Mouse (Mus musculus) regulatory T cell (primary cell): ENCODE measurements around the gene Rin3.

Experiments used
- in situ Hi-C: fragments of 300-600 bp; cut with MboI, MseI; formaldehyde crosslinking; loops from one replicate; pipeline ENCODE4 v1.15.1; 2025; ENCODE audit warnings: high pct_unique_total_duplicates

Gene Rin3

DNA sequence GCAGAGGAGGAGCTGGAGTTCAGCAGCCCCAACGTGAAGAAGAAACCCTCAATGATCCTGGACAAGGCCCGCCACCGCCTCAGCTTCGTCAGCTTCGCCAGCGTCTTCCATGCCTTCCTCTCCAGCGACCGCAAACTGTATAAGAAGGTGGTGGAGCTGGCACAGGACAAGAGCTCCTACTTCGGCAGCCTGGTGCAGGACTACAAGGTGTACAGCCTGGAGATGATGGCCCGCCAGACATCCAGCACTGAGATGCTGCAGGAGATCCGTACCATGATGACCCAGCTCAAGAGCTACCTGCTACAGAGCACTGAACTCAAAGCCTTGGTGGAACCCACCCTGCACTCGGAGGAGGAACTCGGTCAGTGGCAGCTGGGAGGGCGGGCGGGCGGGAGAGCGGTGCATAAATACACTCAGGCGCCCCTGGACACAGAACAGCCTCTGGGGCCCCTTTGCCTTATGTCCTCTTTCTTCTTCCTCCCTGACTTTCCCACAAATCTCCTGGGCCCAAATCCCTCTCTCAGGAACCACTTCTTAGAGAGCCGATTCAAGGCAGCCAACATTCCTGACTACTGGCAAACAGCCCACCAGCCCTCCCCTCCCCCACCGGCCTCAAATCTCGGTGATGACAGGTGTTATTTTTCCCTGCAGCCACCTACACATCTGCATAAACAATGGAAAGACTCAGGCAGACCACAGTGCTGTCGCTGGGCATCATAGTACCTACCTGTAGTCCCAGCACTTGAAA lies 86.8 kb downstream of the Rin3 start:
- in situ Hi-C loops, result loop anchor here (10.0 kb wide), 1 partner anchor 1285 kb away; the partner anchor contains the start of gene Ppp4r3a

DNA sequence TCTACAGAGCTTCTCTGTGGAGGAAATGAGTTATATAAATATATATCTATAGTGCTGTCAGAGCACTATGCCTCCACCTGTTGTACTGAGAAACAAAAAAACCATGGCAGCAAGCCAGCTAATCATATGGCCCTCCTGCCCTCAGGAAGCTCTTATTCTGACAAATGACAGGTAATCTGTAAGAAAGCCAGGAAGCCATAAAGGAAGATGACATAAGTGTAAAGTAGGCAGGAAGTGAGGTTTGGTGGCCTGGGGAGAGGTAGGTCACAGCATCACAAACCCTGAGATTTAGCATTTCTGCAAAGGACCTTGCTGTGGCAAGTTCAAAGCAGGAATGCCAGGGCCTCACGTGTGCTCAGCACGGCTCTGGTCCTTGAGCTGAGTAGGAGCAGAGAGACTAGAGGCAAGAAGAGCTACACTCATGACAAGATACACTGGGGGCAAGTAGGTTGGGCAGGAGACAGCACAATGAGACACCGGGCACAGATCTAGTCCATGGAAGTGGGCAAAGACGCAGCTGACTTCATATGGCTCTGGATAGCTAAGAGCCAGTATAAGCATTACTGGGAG lies 88.2 kb downstream of the Rin3 start:
- in situ Hi-C loops, result no loop called here

DNA sequence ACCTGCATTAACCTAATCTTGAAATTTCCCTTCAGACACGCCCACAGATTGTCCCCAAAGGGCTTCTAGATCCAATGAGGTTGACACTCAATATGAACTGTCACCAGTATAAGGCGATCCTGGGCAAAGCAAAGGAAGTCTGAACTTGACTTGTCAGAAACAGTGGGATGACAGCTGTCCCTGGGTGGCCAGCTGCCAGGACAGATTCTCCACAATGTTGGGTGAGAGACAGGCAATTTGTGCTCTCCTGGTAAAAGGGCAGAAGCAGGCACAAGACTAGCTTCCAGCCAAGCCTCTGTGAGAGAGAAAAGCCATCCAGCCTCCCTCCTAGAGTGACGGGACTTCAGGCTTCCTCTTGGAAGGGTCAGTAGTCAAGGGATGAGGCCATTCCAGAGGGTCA lies 89.5 kb downstream of the Rin3 start:
- in situ Hi-C loops, result no loop called here

DNA sequence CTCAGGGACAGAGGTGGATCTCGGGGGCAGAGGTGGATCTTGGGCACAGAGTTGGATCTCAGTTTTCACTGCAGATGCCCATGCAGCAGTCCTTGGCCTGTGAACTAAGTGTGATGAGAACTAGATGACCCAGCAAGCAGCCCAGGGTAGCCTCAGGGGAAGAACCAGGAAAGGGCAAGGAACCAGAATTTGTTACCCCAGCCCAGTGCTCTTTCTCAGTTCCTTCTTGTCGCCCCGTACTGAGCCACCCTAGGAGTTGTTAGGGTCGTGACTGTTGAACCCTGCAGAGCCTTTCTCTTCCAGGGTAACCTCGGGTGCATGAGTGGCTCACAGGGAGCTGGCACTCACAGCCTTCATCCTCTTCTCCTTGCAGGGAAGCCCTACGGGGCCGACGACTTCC lies 99.3 kb downstream of the Rin3 start:
- in situ Hi-C loops, result loop anchor here (25.0 kb wide), 1 partner anchor 395 kb away; the partner anchor contains the start of gene Cpsf2

DNA sequence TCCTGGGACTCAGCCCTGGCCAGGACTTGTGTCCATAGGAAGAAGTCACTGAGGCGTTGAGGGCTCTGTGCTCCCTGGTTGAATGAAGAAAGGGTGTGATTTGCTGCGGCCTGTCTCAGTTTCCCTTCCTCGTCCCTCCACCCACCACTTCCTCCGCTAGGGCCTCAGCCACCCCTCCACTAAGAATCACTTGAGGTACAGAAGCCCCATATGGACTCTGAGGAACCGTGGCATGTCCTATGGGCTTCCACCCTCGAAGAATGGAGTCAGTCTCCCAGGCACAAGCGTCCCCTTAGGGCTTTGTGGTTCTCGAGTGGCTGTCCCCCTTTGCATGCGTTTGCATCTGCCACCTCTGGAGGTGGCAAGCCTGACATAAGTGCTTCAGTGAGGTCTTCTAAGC lies 100.4 kb downstream of the Rin3 start:
- in situ Hi-C loops, result loop anchor here (25.0 kb wide), 1 partner anchor 396 kb away; the partner anchor contains the start of gene Cpsf2

DNA sequence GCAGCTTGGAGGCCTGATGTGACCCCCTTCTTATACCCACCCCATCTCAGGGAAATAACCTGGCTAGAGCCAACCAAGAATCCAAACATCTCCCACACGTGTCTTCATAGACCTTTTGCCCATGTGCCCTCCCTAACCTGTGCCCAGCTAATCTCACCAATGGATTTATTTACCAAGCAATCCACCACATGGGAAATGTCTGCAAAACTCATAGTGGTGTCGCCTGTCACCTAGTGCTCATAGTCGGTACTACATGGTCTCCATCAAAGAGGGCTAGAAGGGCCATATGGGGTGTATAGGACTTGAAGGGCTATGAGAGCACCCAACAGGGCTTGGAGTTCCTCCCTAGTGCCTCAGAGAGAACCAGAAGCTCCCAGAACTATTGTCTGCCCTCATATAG lies 102.0 kb downstream of the Rin3 start:
- in situ Hi-C loops, result loop anchor here (25.0 kb wide), 1 partner anchor 398 kb away; the partner anchor contains the start of gene Cpsf2

DNA sequence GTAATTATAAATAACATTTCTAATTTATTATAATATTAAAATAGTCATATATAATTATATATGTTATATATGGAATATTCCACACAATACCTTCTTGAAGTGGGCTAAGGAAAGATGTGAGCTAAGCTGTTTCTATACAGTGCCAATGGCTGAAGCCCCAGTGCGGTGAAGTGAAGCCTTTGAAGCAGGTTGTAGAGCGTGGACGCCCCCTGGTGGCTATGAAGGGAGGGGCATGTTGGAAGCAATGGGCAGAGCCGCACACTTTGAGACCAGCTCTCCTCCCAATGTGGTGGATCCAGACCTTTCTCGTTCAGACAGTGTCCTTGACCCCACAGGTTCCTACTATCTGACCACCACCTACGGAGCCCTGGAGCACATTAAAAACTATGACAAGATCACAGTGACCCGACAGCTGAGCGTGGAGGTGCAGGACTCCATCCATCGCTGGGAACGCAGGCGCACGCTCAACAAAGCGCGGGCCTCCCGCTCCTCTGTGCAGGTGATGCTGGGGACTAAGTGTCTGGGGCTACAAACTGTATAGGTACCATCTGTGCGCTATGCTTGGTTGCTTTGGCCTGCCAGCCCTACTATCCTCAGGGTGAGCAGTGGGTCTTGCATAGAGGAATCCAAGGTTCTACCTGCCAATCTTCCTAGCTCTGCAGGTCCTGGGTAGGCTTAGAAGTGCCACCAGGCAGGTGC lies 104.5 kb downstream of the Rin3 start:
- in situ Hi-C loops, result loop anchor here (25.0 kb wide), 1 partner anchor 400 kb away; the partner anchor contains the start of gene Cpsf2

DNA sequence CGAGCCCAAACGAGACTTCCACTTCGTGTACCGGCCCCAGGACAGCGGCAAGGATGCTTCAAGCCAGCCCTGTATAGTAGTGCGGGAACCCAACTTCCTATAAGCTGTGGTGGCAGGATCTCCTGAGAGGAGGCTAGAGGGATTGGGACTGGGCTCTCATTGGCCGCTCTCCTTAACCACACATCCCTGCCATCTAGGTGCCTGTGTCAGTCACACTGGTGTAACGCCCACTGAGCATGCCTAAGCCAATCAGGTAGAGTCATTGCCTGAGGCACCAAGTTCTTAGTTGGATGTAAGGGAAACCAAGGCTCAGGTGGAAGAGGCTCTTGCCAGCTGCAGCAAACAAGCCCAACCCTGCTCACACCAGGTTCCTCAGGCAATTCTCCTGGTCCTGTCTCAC lies 107.2 kb downstream of the Rin3 start:
- in situ Hi-C loops, result loop anchor here (25.0 kb wide), 1 partner anchor 403 kb away; the partner anchor contains the start of gene Cpsf2

DNA sequence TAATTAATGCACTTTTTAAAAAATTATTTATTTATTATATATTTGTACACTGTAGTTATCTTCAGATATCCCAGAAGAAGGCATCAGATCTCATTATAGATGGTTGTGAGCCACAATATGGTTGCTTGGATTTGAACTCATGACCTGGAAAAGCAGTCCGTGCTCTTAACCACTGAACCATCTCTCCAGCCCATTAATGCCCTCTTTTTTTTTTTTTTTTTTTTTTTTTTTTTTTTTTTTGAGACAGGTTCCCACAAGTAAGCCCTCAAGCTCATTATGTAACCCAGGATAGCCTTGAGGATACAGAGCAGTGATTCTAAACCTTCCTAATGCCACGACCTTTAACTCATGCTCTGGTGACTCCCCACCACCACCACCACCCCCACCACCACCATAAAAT lies 108.3 kb downstream of the Rin3 start:
- in situ Hi-C loops, result loop anchor here (25.0 kb wide), 1 partner anchor 404 kb away; the partner anchor contains the start of gene Cpsf2

DNA sequence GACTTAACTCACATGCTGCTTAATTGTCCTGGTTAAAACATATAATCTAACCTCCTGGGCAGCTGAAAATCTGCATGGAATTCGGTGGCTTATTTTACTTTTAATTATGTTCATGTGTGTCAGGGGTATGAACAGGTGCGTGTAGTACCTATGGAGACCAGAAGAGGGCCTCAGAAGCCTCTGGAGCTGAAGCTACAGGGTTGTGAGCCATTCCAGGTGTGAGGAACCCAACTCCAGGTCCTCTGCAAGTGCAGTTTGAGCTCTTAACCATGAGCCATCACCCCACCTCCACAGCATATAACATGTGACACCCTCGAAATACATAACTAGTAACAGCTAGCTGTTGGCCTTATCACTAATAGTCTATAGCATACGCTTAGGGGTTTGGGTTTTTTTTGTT lies 109.1 kb downstream of the Rin3 start:
- in situ Hi-C loops, result loop anchor here (25.0 kb wide), 1 partner anchor 405 kb away; the partner anchor contains the start of gene Cpsf2

DNA sequence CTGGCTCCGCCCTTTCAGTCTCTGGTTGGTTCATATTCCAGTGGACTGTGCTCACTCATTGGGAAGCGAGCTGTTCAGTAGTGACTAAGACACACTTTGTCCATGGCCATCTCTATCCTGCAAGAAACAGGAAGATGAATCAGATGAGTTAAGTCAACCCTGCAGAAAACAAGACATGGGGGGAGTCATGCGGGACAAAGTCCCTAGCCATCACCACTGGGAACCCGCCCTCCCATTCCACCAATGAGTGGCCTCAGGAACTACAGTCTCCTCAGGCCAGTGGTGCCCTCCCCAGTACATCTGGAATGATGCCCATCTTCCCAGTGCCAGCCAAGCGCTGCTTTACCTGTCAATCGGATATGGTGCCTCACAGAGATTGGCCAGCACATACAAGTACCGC lies 111.6 kb downstream of the Rin3 start:
- in situ Hi-C loops, result loop anchor here (25.0 kb wide), 1 partner anchor 407 kb away; the partner anchor contains the start of gene Cpsf2

DNA sequence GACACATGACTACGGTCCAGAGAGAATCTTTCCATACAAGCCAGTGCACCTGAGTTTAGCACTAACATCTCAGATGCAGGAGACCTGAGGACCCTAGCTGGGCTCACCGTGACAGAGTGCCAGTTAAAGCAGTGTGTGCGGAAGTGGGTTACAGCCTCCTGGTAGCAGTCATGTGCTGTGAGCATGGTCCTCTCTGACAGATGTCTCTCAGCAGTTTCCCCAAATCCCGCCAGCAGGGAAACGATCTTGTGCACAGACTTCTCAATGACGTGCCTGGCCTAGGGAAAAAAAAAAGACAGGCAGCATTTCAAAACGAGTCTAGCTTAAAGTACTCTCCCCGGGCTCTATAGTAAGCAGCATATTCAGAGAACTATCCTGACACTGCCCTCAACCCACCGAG lies 112.7 kb downstream of the Rin3 start:
- in situ Hi-C loops, result loop anchor here (5.0 to 25.0 kb wide), 2 partner anchors 62 to 408 kb away; partner anchors contain the start of gene Cpsf2

DNA sequence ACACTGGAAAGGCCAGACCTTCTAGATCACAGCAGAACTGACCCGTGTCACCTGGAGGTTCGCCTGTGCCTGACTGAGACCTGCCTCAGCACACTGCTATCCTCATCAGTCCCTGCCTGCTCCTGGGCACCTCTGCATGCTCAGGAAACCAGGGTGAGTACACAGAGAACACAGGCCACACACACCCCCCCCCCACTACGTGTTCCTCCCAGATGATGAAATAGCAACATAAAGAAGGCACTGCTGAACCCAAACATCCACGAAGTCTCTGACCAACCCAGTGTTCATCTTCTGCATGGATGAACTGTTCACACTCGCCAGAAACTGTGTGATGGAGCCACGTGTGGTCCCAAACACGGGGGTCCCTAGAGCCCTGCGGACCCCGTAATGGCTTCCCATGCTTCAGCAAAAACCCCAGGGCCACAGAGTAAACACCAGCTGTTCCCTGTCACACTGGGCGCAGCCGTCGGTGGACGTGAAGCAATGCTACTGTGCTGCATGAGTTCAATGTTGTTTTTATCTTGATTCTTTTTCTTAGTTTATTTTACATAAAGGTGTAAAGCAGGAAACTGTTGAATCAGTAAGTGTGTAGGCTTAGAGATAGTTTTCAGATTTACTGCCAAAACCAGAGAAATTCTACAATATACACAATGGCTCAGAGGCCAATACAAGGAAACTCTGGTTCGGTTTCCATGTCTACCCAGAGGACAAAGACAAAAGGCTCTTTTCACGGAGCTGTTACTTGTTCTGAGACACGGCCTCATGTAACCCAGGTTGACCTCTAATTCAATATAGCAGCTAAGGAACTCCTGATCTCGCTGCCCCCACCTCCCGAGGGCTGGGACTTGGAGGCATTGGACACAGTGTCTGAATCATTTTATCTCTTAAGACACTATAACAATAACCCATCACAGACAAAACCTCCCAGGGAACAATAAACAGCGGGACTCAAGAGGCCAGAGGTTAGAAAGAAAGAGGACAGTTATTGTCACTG lies 113.4 kb downstream of the Rin3 start:
- in situ Hi-C loops, result loop anchor here (5.0 to 25.0 kb wide), 2 partner anchors 61 to 409 kb away; partner anchors contain the start of gene Cpsf2

DNA sequence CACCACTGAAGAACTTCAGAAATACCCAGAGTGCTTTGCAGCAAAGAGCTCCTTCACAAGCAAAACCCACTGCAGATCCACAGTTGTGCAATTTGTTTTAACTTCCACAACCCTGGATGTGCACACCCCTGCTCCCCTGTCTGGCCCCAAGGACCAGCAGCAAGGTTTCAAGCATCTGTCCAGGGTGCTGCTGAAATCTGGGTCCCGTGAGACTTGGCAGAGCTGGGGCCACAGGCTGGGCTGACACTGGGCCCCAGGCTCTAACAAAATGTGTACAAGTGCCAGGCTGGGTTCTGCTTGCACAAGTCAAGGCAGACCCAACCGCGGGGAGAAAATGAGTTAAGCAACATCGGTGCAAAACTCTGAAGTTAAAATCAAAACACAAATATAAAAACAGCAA lies 115.7 kb downstream of the Rin3 start:
- in situ Hi-C loops, result loop anchor here (5.0 to 25.0 kb wide), 2 partner anchors 59 to 411 kb away; partner anchors contain the start of gene Cpsf2

DNA sequence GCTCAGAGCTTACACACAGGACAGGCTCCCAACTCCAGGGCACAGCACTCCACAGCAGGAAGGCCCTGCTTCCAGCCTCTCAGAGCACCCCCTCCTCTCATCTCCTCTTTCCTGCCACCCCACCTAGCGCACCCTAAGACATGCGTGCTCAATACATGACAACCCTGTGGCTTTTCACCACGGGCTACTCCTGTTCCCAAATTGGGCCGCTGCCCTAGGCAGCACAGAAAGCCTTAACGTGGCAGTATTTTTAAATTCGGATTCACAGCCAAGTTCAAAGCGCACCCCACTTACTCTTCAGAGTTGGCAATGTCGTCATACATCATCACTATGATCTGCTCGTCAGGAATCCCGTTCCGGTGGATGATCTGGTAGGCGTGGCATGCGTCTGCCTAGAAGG lies 130.3 kb downstream of the Rin3 start:
- in situ Hi-C loops, result no loop called here

DNA sequence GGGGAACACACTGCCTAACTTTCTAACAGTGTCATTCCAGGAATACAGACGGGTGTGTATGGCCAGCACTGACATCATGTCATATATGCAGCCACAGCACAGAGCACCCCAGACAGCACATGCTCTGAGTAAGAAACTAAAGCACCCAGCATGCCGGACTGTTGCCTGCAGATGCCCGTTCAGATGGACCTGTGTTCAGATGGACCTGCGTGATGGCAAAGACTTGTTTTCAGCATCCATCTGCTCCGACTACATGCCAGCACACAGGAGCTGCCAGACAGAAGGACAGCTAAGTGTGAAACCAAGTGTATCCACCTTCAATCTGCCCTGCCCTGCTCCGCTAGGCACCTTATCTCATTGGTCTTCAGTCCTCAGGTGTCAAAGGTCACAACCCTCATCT lies 131.8 kb downstream of the Rin3 start:
- in situ Hi-C loops, result no loop called here

DNA sequence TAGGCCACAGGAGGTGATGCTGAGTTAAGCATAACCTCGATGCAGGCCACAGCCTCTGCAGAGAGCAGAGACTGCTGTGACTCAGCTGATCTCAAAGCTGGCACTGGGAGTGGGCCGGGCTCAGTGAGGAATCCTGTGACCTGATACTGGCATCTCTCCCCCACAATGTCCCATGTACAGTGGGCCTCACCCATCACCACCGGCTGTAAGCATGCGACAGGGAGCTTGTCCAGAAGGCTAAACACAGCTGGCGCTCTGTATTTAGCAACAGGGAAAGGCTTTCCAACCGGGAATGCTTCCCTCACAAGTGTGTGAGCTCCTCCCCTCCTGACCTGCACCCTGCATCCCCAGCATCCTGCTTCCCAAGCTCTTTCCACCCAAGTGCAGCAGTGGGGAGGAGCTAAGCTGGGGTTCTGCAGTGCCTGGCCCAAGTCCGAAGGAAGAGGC lies 133.6 kb downstream of the Rin3 start:
- in situ Hi-C loops, result no loop called here

DNA sequence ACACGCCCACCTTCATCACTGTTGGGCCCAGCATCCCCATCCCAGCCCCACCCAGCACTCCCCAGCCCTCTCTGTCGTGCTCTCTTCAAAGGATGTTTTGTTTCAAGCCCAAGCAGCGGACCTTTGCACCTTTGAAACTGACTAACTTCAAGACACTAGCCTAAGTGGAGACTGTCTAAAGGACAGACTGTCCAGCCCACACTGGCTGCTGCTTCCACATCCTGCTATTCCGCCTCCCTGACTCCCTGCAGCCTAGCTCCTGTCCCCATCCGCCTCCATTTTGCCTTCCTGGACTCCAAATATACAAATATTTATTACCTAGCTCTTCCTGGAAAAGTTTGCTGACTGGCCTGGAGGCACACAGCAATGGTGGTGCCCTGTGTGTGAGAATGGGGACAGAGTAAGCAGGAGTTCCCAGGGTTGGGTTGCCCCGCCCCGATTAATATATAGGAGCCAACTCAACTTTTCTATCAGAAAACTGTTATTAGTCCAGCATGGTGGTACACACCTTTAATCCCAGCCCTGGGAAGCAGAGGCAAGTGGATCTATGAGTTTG lies 134.2 kb downstream of the Rin3 start:
- in situ Hi-C loops, result no loop called here

DNA sequence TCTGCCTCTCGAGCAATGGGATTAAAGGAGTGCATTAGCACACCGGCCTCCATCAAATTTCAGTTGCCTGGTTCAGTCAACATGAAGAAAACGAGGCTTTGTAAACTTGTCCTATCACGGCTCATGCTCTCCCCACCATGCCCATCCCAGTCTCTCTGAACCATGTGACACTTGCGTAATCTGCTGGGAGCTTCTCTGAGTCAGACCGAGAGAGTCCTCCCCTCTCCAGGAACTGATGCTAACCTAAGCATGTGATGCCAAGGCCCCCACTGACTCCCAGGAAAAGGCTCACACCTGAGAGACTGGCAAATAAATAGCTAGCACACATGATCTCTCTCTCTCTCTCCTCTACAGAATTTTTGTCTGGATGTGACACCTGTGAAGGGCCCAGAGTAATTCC lies 134.9 kb downstream of the Rin3 start:
- in situ Hi-C loops, result no loop called here

DNA sequence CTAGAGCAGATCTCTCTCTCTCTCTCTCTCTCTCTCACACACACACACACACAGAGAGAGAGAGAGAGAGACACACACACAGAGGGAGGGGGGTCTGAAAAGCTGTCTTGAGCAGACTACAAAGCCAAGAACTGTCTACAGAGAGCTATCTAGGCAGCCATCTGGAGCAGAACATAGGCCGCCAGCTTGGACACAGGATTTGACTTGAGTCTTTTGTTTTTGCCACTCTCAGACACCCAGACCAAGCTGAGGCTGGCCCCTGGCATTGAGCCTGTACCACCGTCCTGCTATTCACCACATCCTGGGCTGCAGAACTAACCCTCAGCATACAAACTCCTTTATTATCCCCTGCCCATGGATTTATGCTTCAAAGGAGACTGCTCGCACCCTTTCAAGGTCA lies 136.7 kb downstream of the Rin3 start:
- in situ Hi-C loops, result no loop called here
